Mouse (Mus musculus) right cerebral cortex, postnatal 36 days (tissue): ENCODE results near the gene Ccndbp1.
"Not testable (repeated sequence)": the region's sequence is repeated elsewhere in the genome, so short reads cannot be mapped to it uniquely, and the experiment has no call there.

Source experiments
- DNase-seq, 2 experiments: peaks; one replicate each; pipeline ENCODE4 v3.0.0; 2022; ENCODE audit warnings: low spot score in 2 of 2, mixed read lengths in 1 of 2

The Ccndbp1 gene

DNA sequence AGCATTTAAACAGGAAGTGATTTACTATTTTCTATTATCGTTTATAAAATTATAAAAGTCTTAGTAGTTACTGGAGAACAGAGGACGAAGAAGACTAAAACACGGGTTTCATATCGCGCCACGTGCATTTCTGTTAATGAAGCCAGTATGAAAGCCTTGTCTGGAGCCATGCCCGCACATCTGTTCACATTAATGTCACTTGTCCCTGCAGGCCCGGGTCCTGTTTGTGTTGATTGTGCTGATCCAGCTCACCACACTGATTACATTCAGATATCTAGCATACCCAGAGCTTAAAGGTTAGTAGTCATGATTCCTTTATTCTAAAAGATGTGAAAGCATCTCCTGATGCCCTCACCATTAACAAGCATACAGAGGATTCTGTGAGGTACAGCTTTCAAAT lies 9.3 kb upstream of the Ccndbp1 start:
- no peak for DNase-seq

DNA sequence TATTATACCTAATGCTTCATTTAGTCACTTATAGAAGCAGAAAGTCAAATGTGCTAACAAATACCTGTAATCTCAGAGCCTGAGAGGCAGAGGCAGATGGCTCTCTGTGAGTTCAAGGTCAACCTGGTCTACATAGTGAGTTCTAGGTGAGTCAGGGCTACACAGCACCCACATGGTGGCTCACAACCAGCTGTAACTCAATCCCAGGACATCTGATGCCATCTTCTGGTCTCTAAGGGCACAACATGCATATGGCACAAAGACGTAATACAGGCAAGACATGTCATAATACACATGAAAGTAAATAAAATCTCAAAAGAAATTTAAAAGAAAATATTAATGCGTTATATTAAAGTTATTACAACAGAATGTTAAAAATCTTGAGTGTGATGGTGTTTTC lies 4.6 kb upstream of the Ccndbp1 start:
- DNase-seq = no peak

- DNase-seq = no peak
Observed at GRCm38 (mm10) chr2:121004018-121004811, 4.0 kb upstream of the Ccndbp1 start.

DNA sequence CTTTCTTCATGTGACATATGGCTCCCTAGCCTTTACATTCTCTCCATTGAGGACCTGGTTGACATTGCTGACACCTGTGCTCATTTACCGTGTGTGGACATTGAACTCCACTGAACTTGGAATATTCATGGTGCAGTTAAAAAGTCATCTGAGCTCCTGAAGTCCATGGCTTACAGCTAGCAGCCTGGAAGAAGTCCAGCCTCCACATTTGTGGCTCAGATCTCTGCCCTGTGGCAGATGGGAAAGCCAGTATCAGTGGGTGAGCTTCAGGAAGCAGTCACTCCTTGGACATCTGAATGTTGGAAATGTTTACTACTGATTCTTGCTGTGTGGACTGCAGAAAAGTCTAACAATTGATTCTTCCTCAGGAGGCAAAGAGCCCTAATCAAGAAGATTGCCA lies 1.2 kb upstream of the Ccndbp1 start:
- no peak for DNase-seq

- DNase-seq = no peak
Observed at GRCm38 (mm10) chr2:121008664-121009007, 433 bp downstream of the Ccndbp1 start.

- no peak for DNase-seq
Observed at GRCm38 (mm10) chr2:121009071-121009677, 971 bp downstream of the Ccndbp1 start.

- no peak for DNase-seq
Observed at GRCm38 (mm10) chr2:121012676-121013075, 4.5 kb downstream of the Ccndbp1 start.

- DNase-seq = no peak
Observed at GRCm38 (mm10) chr2:121015507-121015906, 7.3 kb downstream of the Ccndbp1 start.

DNA sequence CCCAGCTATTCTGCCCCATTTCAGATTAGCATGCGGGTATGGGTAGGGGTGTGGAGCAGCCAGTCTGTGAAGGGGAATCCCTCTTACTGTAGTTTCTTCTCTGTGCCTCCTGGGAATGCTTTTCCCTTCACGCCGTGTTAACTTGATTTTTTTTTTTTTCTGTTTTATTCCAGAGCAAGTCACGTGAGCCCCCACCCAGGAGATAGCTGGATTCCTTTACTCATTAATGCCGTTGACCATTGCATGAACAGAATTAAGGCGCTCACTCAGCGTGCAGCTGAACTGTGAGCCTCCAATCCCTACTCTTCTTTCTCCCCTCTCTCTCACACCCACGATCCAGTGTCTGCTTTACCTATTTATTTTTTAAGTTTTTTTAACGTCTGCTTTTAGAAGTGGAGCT lies 8.0 kb downstream of the Ccndbp1 start:
- DNase-seq = no peak

GRCm38 (mm10) chr2:121017151-121017550 lies 8.9 kb downstream of the Ccndbp1 start:
- DNase-seq = no peak

DNA sequence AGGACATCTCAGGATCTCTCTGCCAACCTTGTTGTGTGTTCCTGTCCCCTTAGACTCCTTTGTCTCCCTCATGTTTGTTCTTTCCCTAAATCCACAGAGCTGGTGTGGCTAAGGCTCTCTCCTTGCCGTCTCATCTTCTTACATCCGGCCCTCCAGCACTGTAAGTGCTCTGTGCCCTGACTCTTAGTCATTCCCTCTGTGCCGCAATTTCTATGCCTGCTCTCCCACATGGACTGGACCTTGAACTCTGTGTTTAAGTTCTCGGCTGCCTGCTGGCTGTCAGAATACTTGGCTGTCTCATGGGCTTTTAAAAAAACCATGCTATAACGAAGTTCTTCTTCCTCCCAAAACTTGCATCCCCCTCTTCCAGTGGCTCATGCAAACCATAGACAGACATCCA lies 14.7 kb downstream of the Ccndbp1 start:
- no peak for DNase-seq

GRCm38 (mm10) chr2:121036733-121037341 lies 28.6 kb downstream of the Ccndbp1 start, which contains the start of gene Epb42:
TSS of gene Epb42 (minus strand) at chr2:121037072.
- DNase-seq = no peak

GRCm38 (mm10) chr2:121038851-121039250 lies 30.6 kb downstream of the Ccndbp1 start:
- not testable (repeated sequence) for DNase-seq

- no peak for DNase-seq
Observed at GRCm38 (mm10) chr2:121039382-121039781, 31.2 kb downstream of the Ccndbp1 start.

DNA sequence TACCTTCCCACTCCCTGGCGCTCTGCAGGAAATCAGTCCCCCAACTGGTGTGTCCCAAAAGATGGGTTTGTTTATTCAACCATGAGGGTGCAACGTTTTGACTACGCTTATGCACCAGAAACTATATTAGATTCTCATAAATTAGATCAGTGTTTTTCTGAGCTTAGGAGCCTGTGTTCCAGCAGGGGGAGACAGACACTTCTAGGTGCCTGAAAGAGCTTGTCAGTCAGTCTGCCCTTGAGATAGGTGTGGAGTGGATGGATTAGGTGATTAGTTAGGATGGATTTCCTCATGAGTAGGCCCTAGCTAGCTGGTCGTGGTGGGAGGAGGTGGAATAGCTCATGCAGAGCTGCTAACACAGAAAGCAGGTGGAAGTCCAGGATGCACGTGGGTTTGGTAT lies 32.9 kb downstream of the Ccndbp1 start:
- DNase-seq = peak in 1 of 2 experiments; percentile 2

GRCm38 (mm10) chr2:121045653-121046052 lies 37.5 kb downstream of the Ccndbp1 start:
- no peak for DNase-seq

- DNase-seq = no peak
Observed at GRCm38 (mm10) chr2:121052176-121052575, 44.0 kb downstream of the Ccndbp1 start.

DNA sequence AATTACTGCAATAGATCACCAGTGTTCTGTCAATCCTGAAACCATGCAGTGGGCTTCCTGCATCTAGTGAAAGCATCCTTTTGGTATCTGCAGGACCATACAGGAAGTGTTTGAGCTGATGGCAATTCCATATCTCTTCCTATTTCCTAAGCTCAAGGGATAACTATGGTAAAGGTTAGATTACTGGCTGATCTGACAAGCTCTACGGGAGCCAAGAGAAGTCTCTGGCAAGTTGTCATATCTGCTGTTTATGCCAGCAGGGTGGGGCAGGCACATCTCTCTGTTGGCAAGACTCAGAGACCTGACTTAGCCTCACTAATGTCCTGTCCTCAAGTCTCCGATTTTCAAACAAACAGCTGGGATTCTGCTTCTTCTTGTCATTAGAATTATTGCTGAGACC lies 45.9 kb downstream of the Ccndbp1 start:
- no peak for DNase-seq

GRCm38 (mm10) chr2:121055915-121056314 lies 47.7 kb downstream of the Ccndbp1 start:
- DNase-seq = no peak

DNA sequence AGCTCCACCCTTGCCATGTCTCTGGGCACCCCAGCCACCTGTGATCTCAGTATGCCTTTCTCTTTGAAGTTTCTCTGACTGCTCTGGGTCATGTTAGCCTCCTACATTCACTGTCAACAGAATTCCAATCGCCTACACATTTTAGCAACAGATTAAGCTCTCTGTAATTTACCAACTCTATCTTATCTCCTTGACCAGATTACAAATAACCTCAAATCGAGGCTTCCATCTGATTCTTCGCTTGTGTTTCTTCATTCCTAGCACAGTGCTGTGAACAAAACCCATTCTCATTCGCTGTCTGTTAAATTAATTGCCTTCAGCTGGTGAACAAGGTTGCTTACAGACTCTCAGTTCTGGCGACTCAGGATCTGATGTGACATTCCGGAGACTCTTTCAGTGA lies 49.8 kb downstream of the Ccndbp1 start:
- DNase-seq = no peak

- DNase-seq = no peak
Observed at GRCm38 (mm10) chr2:121061315-121061714, 53.1 kb downstream of the Ccndbp1 start.
